Mouse (Mus musculus) hindbrain, embryonic 11.5 days (tissue): ENCODE measurements around the gene Cdh13. TPM values are rescaled to one million over a fixed set of nuclear protein-coding genes. Genes with fewer than 3 reads are reported as not detected.

Experiments used
- ATAC-seq: fragments of 200-750 bp; cut with Nextera tagmentation; 2 replicates; pipeline ENCODE4 v1.8.0; 2017; ENCODE audit warnings: mild to moderate bottlenecking, moderate TSS enrichment, moderate library complexity; ENCODE audit not compliant: low FRiP score
- DNase-seq: peaks from one replicate; pipeline ENCODE4 v3.0.0-alpha.2; 2015; ENCODE audit warnings: low spot score
- H3K27ac ChIP-seq: fragments of 300-500 bp; sonication (generic); 2 replicates; pipeline ENCODE4 v1.5.1; 2014; ENCODE audit warnings: mild to moderate bottlenecking, low read depth, low read length
- H3K27me3 ChIP-seq: fragments of 300-500 bp; sonication (generic); 2 replicates; pipeline ENCODE4 v1.6.1; 2014; ENCODE audit warnings: mild to moderate bottlenecking, low read length, moderate library complexity, mixed read lengths; ENCODE audit not compliant: control insufficient read depth, insufficient read depth
- H3K36me3 ChIP-seq: fragments of 300-500 bp; sonication (generic); 2 replicates; pipeline ENCODE4 v1.6.1; 2014; ENCODE audit warnings: mild to moderate bottlenecking, low read length, moderate library complexity, mixed read lengths; ENCODE audit not compliant: control insufficient read depth, insufficient read depth
- H3K4me1 ChIP-seq: fragments of 300-500 bp; sonication (generic); replicated peaks from 2 replicates; pipeline ENCODE4 v1.6.1; 2014; ENCODE audit warnings: low read length, mixed read lengths; ENCODE audit not compliant: control insufficient read depth, insufficient read depth
- H3K4me2 ChIP-seq: fragments of 300-500 bp; sonication (generic); replicated peaks from 2 replicates; pipeline ENCODE4 v1.6.1; 2014; ENCODE audit warnings: mild to moderate bottlenecking, low read depth, low read length
- H3K4me3 ChIP-seq: fragments of 300-500 bp; sonication (generic); 2 replicates; pipeline ENCODE4 v1.5.1; 2014; ENCODE audit warnings: low read depth, low read length
- H3K9ac ChIP-seq: fragments of 300-500 bp; sonication (generic); 2 replicates; pipeline ENCODE4 v1.6.1; 2014; ENCODE audit warnings: low read depth, low read length
- H3K9me3 ChIP-seq: fragments of 300-500 bp; sonication (generic); 2 replicates; pipeline ENCODE4 v1.6.1; 2016; ENCODE audit warnings: low read length; ENCODE audit not compliant: control insufficient read depth
- WGBS: fragments of 180-500 bp; shearing (Covaris S2); extraction: QIAGEN DNeasy Blood & Tissue Kit; methylation state at CpG from one replicate; pipeline ENCODE4 v1.1.7; 2014; 5-methylcytosine and 5-hydroxymethylcytosine counted together
- polyA plus RNA-seq: library from polyadenylated mRNA; unstranded; fragments of >200 nt; fragmentation: Nextera tagmentation; extraction: Ambion mirVana; gene quantifications from 2 replicates; pipeline ENCODE4 v1.2.1, GENCODE M21; 2014

Gene Cdh13
- polyA plus RNA-seq, 1 experiment from 2014 or later, result 14.6 TPM

DNA sequence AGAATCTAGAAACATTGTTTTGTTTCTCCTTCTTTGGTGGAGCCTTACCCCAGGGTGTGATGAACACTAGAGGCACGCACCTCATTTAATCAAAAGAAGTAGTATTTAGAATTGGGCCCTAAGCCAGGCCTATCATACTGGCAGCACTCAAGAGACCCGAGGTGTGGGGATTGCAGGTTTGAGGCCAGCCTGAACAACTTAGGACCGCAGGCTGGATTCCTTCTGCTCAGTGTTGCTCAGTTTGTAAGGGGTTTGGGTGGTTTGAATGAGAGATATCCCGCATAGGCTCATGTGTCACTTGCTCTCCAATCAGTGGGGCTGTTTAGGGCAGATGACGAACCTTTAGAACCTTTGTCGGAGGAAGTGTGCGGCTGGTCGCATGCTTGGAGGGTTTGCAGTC is 96.5 kb downstream of the Cdh13 start:
- WGBS, result 74% methylated on average over 8 of the region's 8 CpGs
- H3K4me2 ChIP-seq, result no peak overlapping the region
- no peak for ATAC-seq

DNA sequence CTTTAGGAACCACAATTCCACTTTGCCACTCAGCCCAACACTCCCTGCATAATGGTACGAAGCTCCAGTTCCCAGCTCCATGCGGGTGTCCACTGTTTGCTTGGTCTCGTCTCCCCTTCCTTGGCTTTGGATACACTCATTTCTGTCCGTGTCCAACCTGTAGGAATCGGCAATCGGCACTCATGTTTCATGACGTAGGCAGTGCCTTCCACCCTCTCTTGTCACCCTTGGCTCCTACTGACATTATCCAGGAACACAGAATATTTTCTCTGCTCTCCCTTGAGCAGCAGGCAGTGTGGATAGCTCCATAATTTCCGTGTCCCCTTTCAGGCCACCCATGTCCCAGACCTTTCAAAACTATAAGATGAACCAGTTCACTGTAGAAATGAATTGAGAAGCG is 97.2 kb downstream of the Cdh13 start:
- H3K4me1 ChIP-seq, result 0 out of 2 replicates have a peak, but pooled peaks cover 2% of the 10 kb centered on the region
- 73% methylated on average over 9 of the region's 9 CpGs for WGBS
- no peaks in the 10 kb centered on the region for H3K9me3 ChIP-seq
- DNase-seq (peak; percentile 6), ATAC-seq (no peak)
- no peaks in the 10 kb centered on the region for H3K27me3 ChIP-seq
- H3K4me3 ChIP-seq, result no peak overlapping the region
- H3K27ac ChIP-seq, result no peak overlapping the region
- no peaks in the 10 kb centered on the region for H3K36me3 ChIP-seq
- no peak overlapping the region for H3K9ac ChIP-seq
- H3K4me2 ChIP-seq, result no peak overlapping the region

More for the DNA sequence above, 96.5 kb downstream of the Cdh13 start:
- Histone ChIP-seq H3K36me3 (no peaks in the 10 kb centered on the region), H3K9me3 (no peaks in the 10 kb centered on the region), H3K27me3 (no peaks in the 10 kb centered on the region), H3K9ac (no peak overlapping the region), H3K27ac (no peak overlapping the region), H3K4me1 (0 out of 2 replicates have a peak, but pooled peaks cover 2% of the 10 kb centered on the region), H3K4me3 (no peak overlapping the region)
- peak; percentile 10 for DNase-seq

DNA sequence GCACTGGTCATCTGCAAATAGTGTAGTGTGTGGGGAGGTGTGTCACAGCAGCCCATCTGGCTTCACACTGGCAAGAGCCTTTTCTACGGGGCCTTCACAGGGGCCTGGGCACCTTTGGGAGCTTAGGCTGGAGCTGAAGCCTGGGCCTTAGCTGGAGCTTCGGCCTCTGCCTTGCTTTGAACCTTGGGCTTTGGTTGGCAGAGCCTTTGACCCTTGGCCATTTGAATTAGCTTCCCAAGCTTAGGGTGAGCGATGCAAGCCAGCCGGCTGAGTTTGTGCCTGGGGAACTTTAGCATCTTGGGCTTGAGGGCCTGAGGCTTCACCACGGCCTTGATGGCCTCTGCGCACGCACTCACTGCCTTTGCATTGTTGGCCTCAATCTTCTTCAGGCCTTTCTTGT is 98.1 kb downstream of the Cdh13 start:
- H3K27ac ChIP-seq, result no peak overlapping the region
- no peak overlapping the region for H3K4me2 ChIP-seq
- no peaks in the 10 kb centered on the region for H3K9me3 ChIP-seq
- H3K4me3 ChIP-seq, result no peak overlapping the region
- no peak overlapping the region for H3K9ac ChIP-seq
- H3K36me3 ChIP-seq, result no peaks in the 10 kb centered on the region
- H3K27me3 ChIP-seq, result no peaks in the 10 kb centered on the region
- WGBS, result 89% methylated on average over 7 of the region's 7 CpGs
- H3K4me1 ChIP-seq, result 0 out of 2 replicates have a peak, but pooled peaks cover 2% of the 10 kb centered on the region
- DNase-seq (no peak), ATAC-seq (no peak)

DNA sequence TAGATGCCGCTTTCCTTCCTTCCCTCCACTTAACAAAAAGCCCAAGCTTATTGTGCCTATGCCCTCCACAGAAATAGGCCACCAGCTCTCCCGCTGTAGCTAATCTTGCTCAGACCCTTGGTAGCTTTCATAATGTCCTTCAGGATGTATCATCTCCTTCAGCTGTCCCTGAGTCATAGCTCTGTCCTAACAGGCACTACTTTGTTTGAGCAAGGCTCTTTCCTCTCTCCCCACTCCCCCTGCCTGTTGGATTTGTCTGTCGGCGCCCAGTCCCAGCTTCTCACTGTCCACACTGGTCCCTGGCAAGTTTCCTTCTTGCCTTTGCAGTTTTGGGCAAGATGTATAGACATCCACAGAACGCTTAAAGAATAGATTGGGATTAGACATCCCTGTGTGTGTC is 100.8 kb downstream of the Cdh13 start:
- WGBS, result 90% methylated on average over 5 of the region's 5 CpGs
- H3K4me1 ChIP-seq, result 0 out of 2 replicates have a peak, but pooled peaks cover 2% of the 10 kb centered on the region
- ATAC-seq, result no peak

DNA sequence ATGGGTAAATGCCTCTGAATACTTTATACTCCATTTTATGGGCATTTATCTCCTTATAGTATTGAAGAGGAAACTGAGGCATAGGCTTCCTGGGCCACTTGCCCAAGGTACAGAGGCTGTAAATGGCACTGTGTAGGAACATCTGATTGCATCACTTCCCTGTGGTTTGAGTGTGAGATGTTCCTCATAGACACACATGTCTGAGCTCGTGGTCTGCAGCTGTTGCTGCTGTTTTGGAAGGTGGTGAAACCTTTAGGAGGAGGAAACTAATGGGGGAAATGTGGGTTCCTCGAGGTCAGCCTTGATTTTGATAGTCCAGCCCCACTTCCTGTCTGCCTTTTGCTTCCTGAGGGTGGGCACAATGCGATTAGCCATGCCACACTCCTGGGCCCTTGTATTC is 105.9 kb downstream of the Cdh13 start:
- Histone ChIP-seq H3K4me3 (no peak overlapping the region), H3K27ac (no peak overlapping the region), H3K9ac (no peak overlapping the region), H3K9me3 (no peaks in the 10 kb centered on the region), H3K4me1 (no peaks in the 10 kb centered on the region), H3K36me3 (no peaks in the 10 kb centered on the region), H3K4me2 (no peak overlapping the region), H3K27me3 (no peaks in the 10 kb centered on the region)
- ATAC-seq (no peak), DNase-seq (no peak)
- 76% methylated on average over 3 of the region's 3 CpGs for WGBS

More for the DNA sequence above, 100.8 kb downstream of the Cdh13 start:
- no peaks in the 10 kb centered on the region for H3K27me3 ChIP-seq
- H3K4me3 ChIP-seq, result no peak overlapping the region
- H3K27ac ChIP-seq, result no peak overlapping the region
- no peak overlapping the region for H3K9ac ChIP-seq
- no peaks in the 10 kb centered on the region for H3K9me3 ChIP-seq
- no peak for DNase-seq
- no peaks in the 10 kb centered on the region for H3K36me3 ChIP-seq
- no peak overlapping the region for H3K4me2 ChIP-seq

DNA sequence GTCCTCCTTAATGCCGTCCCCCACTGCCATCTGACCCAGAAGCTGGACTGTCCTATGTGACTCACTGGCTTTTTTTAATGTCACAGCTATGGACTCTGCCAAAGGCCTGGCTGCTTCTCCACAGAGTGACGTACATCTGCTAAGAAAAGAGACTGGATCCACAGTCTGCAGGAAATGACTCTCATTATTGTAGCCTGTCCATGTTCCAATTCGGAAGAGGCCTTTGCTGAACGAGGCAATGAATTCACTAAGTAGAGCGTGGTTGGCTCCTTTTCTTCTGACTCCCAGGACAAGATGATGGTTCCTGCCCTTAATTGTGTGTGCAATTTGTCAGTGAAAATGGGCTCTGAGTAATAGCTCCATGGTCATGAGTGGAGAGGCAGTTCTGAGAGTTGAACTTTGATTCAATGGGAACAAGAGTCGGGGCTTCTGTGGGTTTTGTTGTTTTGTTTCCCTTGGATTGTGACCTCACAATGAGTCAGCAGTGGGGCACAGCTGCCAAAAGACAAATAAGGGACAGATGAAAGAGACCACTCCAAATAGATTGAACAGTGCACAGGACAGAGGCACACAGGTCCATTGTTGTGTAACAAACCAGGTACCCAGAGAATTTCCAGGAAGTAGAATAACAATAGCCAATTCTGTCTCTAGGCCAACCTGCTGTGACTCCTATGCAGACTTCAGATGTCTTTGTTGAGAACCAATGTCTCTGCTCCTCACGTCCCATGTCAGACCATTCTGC is 110.5 kb downstream of the Cdh13 start:
- Histone ChIP-seq H3K4me3 (no peak overlapping the region), H3K9ac (no peak overlapping the region), H3K27me3 (no peaks in the 10 kb centered on the region; the same call in 1 of the 2 replicates), H3K4me1 (no peaks in the 10 kb centered on the region), H3K9me3 (no peaks in the 10 kb centered on the region), H3K27ac (no peak overlapping the region), H3K4me2 (no peak overlapping the region), H3K36me3 (no peaks in the 10 kb centered on the region)
- 61% methylated on average over 7 of the region's 7 CpGs for WGBS
- no peak for DNase-seq
- no peak for ATAC-seq

DNA sequence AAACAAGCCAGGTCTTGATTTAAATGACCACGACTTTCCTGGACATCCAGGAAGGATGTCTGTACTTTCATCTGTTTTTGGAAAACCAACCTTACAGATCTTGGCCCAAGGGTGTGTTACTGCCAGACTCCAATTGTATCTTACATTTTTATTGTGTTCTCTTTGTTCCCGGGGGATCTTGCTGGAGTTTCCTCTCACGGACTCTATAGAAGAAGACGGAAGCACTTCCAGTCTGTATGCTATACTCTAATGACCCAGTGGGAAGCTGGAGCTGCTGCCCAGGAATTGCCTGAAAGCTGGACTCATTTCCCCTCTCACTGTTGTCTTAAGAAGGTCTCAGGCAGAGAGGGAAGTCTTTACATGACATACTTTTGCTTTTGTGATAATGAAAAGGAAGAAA is 111.6 kb downstream of the Cdh13 start:
- WGBS, result 78% methylated on average over 4 of the region's 4 CpGs
- H3K9ac ChIP-seq, result no peak overlapping the region
- ATAC-seq, result no peak

DNA sequence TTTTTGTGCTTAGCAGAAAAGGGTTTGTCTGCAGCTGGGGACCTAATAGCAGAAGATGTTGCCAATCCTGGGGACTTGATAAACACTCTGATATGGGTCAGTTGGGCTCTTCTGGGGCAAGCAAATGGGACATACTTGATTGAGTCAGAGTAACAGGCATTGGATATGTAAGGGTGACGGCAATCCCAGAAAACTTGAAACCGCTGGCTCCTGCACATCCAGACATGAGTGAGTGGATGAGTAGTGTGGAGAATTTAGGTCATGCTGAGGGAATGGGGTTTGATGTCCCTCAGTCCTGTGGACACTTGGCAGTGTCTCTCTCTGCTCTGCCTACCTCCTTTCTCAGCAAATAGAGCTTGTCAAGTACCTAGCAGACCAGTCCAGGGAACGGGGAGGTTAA is 121.3 kb downstream of the Cdh13 start:
- WGBS, result 88% methylated on average over 3 of the region's 3 CpGs
- ATAC-seq (no peak), DNase-seq (no peak)
- H3K9ac ChIP-seq, result no peak overlapping the region
- H3K4me1 ChIP-seq, result no peaks in the 10 kb centered on the region
- no peaks in the 10 kb centered on the region for H3K36me3 ChIP-seq
- no peak overlapping the region for H3K27ac ChIP-seq
- no peaks in the 10 kb centered on the region for H3K9me3 ChIP-seq
- H3K27me3 ChIP-seq, result no peaks in the 10 kb centered on the region
- no peak overlapping the region for H3K4me2 ChIP-seq
- H3K4me3 ChIP-seq, result no peak overlapping the region

More for the DNA sequence above, 111.6 kb downstream of the Cdh13 start:
- H3K4me2 ChIP-seq, result no peak overlapping the region
- H3K27ac ChIP-seq, result no peak overlapping the region
- no peaks in the 10 kb centered on the region; the same call in 1 of the 2 replicates for H3K27me3 ChIP-seq
- no peaks in the 10 kb centered on the region for H3K36me3 ChIP-seq
- no peaks in the 10 kb centered on the region for H3K9me3 ChIP-seq
- H3K4me3 ChIP-seq, result no peak overlapping the region
- no peak for DNase-seq
- no peaks in the 10 kb centered on the region for H3K4me1 ChIP-seq

DNA sequence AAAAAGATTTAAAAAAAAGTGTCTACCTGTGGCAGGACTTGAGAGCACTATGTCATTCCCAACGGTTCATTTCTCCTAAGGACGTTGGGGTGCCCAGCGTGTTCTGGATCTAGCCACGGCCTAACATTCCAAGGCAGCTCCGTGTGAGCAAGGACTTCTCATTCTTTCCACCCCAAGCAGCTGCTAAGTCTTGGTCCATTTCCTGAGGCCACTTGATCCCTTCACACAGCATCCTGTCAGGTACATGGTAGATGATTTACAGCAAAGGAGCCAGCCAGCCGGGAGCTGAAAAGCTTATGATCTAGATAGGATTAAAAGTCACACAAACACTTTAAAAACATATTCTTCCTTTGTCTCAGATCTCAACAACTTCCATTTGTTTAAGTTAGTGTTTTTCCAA is 123.8 kb downstream of the Cdh13 start:
- no peak overlapping the region for H3K4me2 ChIP-seq
- H3K4me1 ChIP-seq, result no peaks in the 10 kb centered on the region
- H3K4me3 ChIP-seq, result no peak overlapping the region
- no peaks in the 10 kb centered on the region for H3K27me3 ChIP-seq
- no peak overlapping the region for H3K27ac ChIP-seq
- no peak overlapping the region for H3K9ac ChIP-seq
- no peaks in the 10 kb centered on the region for H3K9me3 ChIP-seq
- no peak for DNase-seq
- H3K36me3 ChIP-seq, result no peaks in the 10 kb centered on the region
- 85% methylated on average over 6 of the region's 6 CpGs for WGBS
- ATAC-seq, result no peak
